Mouse (Mus musculus) frontal cortex, postnatal 10 days (tissue): ENCODE data around the gene Zfp36.
"Not testable (repeated sequence)": the region's sequence is repeated elsewhere in the genome, so short reads cannot be mapped to it uniquely, and the experiment has no call there.

Source experiments
- DNase-seq, 2 experiments: peaks; one replicate each; pipeline ENCODE4 v3.0.0; 2022; ENCODE audit warnings: low spot score in 2 of 2, mixed read lengths in 1 of 2

The Zfp36 gene

DNA sequence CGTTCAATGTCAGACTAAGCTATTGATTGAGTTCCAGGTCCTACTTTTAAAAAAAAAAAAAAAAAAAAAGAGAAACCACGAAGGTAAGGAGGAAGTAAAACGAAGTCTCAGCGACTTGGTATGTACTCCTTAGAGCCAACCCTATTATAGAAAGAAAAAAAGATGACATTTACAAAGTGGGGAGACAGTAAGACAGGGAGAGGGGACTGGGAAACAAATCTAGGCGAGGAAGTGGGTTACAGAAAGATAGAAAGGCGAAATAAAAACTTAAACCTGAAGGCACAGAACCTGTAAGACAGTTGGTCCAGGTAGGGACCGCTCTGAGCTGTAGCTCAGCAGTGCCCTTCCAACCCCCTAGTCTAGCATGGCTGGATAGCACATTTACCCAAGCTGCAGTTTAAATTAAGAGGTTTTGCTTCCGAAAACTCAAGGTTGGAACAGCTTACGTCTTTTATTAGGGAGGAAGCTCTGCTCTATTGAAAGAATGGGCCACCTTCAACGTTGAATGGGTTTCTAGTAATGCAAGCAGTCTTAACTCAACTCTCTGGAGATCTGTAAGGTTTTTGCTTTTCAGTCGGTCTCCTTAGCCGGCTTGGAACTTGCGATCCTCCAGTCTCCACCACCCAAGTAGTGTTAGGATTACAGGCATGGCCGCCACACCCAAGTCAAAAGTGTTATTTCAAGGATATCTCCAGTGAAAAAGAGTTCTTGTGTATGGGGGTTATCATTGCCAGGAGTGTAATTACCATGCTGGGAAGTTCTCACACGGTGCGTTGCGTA, at the start of gene Zfp36:
Zfp36 (minus strand) TSS at position 17 of the 780 bp plus-strand sequence.
- DNase-seq = no peak

DNA sequence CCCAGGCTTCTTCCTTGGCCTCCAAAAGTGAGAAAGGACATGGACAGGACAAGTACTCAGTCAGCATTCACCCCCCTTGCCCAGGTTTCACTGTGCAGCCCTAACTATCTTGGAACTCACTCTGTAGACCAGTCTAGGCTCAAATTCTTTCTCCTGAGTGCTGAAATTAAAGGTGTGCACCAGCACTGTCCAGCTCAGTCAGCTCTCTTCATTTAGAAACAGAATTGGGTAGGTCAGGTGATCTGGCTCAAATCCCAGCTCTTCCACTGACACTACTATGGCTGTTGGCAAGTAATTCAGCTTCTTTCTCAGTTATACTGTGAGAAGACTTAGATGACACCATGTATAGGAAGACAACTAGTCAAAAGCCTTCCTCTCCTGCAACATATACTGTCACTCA, 47.7 kb upstream of the Zfp36 start:
- no peak for DNase-seq

DNA sequence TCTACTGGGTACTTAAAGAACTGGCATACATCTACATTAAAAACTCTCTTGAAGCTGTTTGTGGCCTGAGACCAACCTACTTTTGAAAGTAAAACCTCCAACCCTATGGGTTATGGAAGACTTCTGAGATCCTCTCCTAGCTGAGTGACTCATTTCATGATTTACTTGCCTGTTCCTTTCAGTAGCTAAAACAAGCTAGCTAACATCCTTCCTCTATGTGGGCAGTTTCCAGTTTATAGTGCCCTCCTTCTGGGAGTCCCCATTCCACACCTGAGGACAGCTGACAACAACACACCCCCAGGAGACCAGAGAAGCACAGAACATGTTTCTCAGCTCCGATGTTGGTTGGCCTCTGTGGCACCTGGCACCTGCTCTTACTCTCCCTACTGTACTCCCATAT, 43.0 kb upstream of the Zfp36 start:
- no peak for DNase-seq

DNA sequence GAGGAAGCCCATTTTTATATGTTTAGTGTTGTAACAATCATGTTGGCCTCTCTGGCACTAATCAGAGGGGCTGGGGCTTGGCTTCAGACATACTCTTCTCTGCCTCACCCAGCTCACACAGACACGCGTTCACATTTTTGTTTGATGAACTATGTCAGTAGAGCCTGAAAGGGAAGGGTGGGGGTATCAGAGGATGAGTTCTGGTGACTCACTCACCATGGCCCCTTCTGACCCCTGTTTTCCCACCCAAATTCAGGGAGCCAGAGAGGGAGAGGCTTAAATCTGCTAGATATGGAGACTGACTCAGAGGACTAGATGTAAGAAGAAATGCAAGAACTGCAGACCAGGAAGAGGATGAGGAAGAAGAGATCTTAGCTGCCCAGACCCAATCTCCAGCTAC, 39.4 kb upstream of the Zfp36 start:
- no peak for DNase-seq

DNA sequence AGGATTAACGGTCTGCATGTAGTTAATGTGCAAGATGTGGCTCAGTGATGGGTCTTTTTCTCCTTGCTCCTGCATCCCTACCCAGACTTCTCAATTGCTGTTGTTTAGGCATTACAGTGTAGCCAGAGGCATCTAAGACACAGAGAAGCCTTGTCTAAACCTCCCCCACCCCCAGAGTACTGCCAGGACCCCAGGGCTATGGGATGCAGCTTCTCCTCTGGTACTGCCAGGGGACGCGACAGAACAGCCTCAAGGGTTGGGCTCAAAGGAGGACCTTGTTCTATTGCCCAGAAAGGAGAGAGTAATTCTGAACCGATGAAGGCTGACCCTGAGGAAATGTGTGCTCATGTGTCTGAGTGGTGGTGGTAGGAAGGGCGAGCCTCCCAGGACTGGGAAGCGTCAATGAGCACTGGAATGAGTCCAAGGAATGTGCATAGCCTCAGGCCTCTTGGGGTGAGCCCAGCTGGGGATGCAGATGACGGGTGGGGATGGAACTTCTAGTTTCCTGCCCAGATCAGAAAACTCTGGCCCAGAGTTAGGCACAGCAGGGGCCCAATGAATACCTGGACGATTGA, 38.1 kb upstream of the Zfp36 start:
- DNase-seq = peak in 1 of 2 experiments; percentile 47

DNA sequence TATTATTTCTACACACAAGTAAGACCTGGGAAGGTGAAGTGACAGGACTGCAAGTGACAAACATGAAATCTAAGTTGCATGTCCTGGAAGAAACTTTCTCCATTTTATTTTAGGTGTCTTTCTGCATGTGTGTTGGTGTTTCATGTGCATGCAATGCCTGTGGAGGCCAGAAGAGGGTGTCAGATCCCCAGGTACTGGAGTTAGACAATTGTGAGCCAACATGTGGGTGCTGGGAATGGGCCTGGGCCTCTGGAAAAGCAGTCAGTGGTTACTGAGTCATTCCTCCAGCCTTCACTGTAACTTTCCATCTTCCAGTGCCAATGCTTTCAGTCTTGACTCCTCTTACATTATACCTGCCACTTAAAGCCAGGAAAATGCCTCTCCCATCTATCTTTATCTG, 37.3 kb upstream of the Zfp36 start:
- no peak for DNase-seq

DNA sequence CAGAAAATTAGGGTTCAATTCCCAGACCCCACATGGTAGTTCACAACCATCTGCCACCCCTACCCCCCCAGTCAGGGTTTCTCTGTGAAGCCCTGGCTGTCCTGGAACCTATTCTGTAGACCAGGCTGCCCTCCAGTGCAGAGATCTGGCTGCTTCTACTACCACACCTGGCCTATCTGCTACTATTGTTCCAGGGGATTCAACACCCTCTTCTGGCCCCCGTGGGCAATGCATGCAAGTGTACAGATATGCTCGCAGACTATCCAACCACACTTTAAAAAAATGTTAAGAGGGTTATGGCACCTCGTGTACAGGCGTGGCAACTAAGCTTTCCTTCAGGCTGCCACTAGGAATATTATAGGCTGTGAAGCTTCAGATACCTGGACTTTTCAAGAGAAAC, 32.8 kb upstream of the Zfp36 start:
- no peak for DNase-seq

DNA sequence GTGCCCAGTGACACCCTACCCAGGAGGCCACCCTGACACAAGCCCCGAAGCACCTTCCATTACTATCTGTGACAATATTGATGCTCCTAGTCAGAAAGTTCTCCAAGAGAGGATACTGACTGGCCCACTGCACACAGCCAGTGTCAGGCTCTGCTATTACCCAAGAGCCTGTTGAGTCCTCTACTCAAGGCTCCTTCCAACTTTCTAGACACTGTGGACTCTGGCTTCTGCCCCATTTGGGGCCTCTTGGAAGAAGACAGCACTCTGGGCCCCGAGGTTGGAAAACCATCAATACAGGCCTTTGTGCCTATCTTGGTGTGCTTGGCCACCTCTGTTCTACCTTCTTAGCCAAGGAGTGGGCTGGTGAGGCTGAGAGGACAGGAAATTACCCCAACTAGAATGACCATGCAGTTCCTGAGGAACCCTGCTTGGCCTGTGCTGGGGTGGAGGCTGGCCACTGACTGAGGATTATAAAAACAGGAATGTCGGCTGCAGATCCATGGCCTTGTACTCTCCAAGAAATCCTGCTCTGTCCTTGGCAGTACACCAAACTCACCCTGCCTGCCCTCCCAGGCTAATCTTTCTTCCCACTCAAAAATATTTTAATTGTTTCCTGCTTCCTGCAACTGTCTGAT, 30.9 kb upstream of the Zfp36 start:
- DNase-seq = no peak

DNA sequence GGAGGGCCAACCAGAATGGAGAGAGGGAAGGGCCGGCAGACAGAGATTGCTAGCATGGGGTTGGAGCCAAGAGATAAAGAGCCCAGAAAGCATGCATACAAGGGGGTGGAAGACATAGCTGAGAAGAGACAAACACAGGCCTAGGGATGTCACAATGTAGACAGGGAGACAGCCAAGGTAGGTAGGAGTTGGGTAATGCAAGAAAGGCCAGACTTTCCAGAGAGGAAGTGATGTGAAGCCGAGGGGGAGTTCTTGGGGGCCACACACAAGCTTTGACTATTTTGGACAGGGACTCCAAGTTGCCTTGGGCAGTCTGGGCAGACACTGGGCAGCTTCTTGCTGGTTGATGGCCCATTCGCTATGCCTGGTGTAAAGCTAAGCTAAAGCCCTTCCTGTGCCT, 21.9 kb upstream of the Zfp36 start:
- DNase-seq = no peak

DNA sequence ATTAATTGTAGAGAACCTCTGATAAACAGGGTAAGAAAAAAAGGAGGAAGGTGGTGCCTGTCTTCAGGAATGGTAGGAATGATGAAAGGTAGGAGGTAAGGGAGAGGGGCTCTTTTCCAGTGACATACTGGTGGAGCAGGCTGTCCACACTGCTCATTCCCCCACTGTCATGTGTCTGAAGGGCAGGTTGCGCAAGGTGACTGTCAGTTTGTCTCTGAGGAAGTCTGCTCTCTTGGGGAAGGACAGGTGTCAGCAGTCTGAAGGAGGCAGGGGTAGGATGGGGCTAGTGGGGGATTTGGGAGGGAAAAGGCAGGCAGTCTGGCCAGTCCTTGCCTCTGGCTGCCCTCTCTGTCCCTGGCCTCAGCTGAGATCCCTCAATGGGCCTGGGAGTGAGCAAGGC, 21.0 kb upstream of the Zfp36 start:
- DNase-seq = no peak

DNA sequence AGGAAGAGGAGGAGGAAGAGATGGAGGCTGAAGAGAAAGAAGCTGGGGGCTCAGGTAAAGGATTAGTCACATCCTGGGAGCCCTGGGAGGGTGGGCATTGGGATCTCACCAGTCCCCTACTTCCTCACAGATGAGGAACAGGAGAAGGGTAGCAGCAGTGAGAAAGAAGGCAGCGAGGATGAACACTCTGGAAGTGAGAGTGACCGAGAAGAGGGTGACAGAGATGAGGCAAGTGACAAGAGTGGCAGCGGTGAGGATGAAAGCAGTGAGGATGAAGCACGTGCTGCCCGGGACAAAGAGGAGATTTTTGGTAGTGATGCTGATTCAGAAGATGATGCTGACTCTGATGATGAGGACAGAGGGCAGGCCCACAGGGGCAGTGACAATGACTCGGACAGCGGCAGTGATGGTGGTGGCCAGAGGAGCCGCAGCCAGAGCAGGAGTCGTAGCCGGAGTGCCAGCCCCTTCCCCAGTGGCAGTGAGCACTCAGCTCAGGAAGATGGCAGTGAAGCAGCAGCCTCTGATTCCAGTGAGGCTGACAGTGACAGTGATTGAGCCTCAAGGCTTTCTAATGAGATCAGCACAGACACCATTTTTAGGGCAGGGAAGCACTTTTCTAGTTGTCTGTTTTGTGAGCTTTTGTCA, 18.8 kb upstream of the Zfp36 start:
- DNase-seq = no peak

DNA sequence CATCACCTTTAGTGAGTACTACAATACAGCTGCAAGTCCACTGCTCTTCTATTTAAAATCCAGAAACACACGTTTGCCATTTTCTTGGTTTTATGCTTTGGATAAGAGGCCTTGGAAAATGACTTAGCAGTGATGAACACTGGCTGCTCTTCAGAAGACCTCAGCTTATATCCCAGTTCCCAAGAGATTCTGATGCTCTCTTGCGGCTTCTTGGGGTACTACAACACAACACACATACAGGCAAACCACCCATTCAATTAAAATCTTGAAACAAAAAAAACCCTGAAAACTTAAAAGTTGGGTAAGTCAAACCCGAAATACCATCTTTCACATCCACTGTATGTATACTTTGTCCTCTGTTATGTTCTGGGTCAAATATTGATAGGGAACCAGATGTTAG, 17.9 kb upstream of the Zfp36 start:
- DNase-seq = no peak

DNA sequence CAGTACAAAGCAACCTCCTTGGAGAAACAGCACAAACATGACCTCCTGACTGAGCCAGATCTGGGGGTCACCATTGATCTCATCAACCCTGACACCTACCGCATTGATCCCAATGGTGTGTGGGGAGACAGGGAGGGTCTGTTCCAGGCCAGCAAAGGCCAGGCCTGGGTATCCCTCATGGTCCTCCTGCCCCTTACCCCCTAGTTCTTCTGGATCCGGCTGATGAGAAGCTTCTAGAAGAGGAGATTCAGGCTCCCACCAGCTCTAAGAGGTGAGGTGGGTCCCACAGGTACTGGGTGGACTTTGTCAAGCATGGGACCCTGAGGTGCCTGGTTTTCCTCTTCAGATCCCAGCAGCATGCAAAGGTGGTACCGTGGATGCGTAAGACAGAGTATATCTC, 15.4 kb upstream of the Zfp36 start:
- DNase-seq = no peak

DNA sequence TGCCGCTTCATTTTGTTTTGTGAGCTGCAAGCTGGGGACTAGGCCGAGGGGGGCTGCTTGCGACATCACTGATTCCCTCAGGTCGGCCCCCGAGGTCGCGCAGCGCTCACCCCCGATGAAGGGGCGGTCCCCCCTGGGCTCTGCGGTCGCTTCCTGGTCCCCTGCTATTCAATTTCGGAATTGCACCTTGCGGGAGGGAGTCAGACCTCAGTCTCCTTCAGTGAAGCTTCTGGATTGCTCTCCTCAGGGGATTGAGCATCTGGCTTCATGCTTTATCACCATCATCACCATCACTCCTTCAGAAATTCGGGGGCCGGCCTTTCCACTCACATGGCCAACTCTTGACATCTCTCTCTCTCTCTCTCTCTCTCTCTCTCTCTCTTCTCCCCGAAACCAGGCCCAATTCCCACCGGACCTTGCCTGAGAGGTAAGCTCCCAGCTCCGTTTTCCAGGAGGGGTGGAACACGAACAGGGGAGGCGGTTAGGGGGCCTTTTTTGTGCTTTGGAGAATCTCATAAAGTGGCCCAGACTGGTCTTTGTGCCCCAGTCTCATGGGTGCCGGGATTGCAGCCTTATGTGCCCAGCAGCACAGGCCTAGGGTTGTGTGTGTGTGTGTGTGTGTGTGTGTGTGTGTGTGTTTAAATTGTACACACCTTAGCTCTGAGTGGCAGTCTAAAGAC, 13.4 kb upstream of the Zfp36 start:
- no peak for DNase-seq

DNA sequence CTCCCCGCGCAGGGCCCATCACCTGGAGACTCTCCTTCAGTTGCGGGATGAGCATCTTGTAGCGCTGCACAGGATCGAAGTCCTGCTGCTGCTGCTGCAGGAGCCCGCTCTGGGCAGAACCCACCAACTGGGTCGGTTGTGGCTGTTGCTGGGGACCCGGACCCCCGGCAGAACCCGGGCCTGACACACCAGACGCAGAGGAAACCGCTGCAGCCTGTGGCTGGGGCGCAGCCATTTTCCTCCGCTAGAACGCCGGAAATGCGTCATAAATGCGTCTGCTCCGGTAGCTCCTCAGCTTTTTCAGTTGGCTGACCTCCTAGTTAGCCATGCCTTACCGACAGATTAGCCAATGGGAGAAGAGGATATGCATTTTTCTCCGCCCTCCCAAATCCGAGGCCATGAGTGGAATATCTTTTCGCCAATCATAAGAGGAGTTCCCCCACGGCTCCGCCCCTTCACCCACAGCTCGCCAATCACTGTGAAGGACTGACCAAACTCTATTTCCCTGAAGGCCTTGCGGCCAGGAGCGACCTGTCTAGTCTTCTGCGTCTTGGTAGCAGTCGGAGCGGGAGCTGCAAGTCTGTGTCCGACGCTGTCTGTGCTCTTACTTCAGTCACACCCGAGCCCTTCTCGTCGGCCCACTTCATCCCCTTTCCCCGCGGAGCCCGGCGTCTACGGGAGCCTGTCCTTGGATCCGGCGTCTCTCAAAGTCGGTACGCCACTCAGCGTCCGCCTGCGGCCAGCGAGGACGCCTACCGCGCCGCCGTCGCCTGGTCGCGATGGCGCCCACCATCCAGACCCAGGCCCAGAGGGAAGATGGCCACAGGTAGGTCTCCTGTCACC, 12.6 kb upstream of the Zfp36 start, which contains the start of the genes Med29 and Paf1:
Med29 (minus strand) TSS at position 280 of the 843 bp plus-strand sequence.
Paf1 (plus strand) TSS at position 523 of the 843 bp plus-strand sequence.
- peak; percentile 96 to 98 for DNase-seq

DNA sequence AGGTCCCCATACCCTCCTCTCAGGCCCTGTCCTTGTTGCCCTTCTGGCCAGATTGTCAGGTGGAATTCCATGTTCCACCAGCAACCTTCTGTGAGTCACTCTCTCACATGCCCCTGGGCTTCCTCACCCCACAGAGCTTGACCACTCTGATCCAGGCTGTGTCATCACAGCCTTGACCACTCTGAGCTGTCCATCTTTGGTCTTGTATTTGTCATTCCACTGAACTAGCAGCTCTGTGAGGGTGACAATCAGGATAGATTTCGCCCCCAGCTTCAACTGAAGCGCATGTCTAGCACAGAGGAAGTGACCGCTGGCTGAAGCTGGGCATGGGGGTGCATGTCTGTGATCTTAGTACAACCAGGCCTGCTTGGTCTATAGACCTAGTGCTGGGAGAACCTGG, 10.3 kb upstream of the Zfp36 start:
- DNase-seq = no peak

DNA sequence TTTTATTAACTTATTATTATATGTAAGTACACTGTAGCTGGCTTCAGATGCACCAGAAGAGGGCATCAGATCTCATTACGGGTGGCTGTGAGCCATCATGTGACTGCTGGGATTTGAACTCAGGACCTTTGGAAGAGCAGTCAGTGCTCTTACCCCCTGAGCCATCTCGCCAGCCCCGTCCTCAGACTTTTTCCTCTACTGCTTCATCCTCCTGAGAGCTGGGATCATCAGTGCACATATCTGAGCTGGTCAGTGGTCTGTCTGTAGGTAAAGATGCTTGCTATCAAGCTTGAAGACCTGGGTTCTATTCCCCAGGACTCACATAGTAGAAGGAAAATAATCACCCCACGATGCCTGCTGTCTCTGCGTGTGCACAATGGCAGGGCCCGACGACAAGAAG, 7.3 kb upstream of the Zfp36 start:
- not testable (repeated sequence) for DNase-seq

DNA sequence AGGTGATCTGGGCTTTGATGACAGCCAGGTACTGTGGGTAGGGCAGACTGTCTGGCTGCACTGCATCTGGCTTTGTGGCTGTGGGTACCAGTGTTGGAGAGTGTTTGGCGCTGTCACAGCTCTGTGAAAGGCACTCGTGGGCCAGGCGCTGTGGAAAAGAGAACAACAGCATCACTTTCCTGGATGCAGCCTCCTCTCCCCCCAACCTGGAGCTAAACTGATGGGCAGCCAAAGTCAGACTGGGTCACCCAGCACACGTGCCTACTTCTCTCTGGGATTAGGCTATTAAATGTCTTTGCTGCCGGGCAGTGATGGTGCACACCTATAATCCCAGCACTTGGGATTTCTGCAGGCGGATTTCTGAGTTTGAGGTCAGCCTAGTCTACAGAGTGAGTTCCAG, 6.8 kb upstream of the Zfp36 start:
- DNase-seq = not testable (repeated sequence)

DNA sequence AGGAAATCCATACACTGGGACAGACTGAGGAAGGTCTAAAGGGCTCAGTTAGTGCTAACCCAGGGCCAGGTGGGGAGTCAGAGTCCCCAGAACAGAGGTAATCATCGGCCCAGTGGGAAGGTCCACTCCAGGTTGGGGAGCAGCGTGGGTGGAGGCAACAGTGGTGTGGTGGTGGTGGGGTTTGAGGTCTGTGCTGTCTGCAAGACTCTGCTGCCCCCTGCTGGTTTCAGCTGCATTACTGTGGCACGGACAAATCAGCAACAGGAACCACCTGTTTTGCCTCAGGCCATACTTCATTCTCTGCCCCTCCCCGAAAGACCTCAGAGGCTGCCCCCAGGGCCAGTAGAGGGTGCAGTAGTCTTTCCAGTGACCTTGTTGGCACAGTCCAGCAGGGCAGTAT, 6.4 kb upstream of the Zfp36 start:
- DNase-seq = peak; percentile 54 to 72

DNA sequence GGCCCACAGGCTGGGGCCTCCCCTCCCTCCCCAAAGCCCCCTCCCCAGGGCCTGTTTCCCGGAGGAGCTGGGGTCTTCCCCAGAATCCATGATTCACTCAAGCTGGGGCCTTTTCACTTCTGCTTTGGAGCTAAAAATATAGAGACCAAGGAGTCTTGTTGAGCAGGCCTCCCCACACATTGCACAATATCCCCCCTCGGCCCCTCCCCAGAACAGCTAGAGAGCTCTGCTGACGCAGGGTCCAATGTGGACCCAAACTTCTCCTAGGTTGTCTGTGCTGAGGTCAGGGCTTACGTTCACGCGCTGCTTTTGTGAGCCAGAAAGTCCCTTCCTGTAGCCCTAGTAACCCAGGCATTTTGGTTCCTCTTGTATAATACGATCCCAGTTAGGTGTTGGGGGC, 6.0 kb upstream of the Zfp36 start:
- peak in 1 of 2 experiments; percentile 61 for DNase-seq

DNA sequence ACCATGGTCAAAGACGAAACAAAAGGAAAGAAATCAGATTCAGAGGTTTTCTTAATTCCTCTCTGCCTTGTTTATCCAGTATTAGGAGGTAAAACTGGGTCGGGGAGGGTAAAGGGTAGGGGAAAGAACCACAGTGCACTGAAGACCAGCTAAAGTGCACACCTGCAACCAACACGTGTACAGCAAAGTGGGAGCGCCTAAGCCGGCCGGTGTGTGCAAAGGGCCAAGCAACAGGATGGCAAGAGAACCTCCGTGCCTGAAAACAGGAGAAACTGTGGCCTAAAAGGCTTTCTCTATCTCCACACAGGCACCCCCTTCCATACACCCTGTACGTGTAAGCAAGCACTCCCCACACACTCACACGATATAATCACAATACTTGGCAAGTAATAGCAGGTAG, 5.1 kb upstream of the Zfp36 start:
- DNase-seq = no peak
